Mouse (Mus musculus) ovary, adult 10 weeks (tissue): ENCODE data around the gene Gm21750. TPM values are rescaled to one million over a fixed set of nuclear protein-coding genes. Genes with fewer than 3 reads are reported as not detected.

Experiments used
- polyA plus RNA-seq: library from polyadenylated mRNA; stranded (reverse); fragments of 350-450 nt; fragmentation: Illumina TruSeq; extraction: RNeasy Lipid Tissue Mini Kit (QIAGEN cat#74804); gene quantifications from one replicate; pipeline ENCODE4 v1.2.3, GENCODE M21; 2014

Gm21750 gene
- not detected for polyA plus RNA-seq

DNA sequence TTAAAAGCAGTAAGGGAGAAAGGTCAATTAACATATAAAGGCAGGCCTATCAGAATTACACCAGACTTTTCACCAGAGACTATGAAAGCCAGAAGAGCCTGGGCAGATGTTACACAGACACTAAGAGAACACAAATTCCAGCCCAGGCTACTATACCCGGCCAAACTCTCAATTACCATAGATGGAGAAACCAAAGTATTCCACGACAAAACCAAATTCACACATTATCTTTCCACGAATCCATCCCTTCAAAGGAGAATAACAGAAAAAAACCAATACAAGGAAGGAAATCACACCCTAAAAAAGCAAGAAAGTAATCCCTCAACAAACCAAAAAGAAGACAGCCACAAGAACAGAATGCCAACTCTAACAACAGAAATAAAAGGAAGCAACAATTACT, at the start of gene Gm21750:
Gene Gm21750 (plus strand): TSS at position 301 of the 400 bp plus-strand sequence.

Other genes with a start within 250 kb of the Gm21750 start
- gene Med4, start 151.2 kb upstream of the Gm21750 start, polyA plus RNA-seq: 55.3 TPM
- gene Sucla2, start 135.9 kb upstream of the Gm21750 start, polyA plus RNA-seq: 267 TPM
- gene Nudt15, start 113.0 kb upstream of the Gm21750 start, polyA plus RNA-seq: 7.1 TPM